Mouse (Mus musculus): ENCODE data around the gene Gm4869.

Gene Gm4869

GRCm38 (mm10) chr5:140538111-140538683 lies 92.8 kb downstream of the Gm4869 start:
- no peak for DNase-seq

- DNase-seq: peak; percentile 44
These were observed 94.7 kb downstream of the Gm4869 start for GRCm38 (mm10) chr5:140540106-140540505.

- peak; percentile 56 for DNase-seq
These were observed 97.5 kb downstream of the Gm4869 start for GRCm38 (mm10) chr5:140542811-140543575.

Data from cerebellum, adult 9-11 months (tissue).